Mouse (Mus musculus): ENCODE measurements at regions not wholly inside any gene's neighbourhood (a gene's known extent, or its start where the extent isn't known, plus 50 kb on each side); places are given as distances from the start of the nearest gene placed in this dataset.

DNA sequence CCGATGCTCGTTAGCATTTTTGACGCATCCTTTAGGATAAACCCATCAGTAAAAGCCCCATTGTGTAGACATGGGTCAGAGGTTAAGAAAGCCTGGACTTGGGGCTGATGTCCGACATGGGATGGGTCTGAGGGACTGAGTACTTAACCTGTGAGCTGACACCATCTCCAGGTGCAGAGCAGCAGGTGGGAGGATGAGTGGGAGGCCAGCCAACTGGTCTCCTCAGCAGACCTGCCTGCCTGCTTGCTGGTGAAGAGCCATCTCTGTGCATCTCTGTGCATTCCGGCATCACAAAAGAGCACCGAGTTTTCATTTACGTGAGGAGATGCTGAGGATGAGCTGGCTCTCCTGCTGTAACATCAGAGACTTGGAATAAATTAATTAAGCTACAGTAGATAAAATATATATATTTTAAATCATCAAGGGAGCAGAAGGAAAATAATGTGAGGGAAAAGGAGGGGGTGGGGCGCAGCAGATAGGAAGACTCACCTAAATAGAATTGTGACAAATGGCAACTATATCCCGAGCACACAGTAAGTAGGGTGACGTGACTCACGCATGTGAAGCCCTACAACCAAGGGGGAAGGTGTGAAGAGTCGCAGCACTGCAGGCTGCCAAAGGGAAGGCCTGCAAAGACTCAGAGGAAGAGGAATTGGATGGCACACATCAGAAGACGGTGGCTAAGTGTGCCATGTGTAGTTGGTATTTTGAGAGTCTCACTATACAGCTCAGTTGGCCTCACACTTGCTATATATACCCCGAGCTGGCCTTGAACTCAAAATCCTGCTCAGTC is 118.5 kb upstream of the Ces5a start:
- H3K4me2 ChIP-seq (replicated peaks) = no peak overlapping the region
- H3K27me3 ChIP-seq = no peaks in the 10 kb centered on the region
- ATAC-seq (ENCODE audit: insufficient number of reproducible peaks, low FRiP score, low TSS enrichment, low read depth) = no peak
- 71% methylated on average over 14 of the region's 14 CpGs for WGBS
- no peaks in the 10 kb centered on the region for H3K9me3 ChIP-seq (replicated peaks)
- no peaks in the 10 kb centered on the region for H3K36me3 ChIP-seq
- H3K4me1 ChIP-seq = no peaks in the 10 kb centered on the region
- no peak overlapping the region for H3K4me3 ChIP-seq (replicated peaks)
- no peak overlapping the region for H3K27ac ChIP-seq (replicated peaks)
- H3K9ac ChIP-seq = no peak overlapping the region

DNA sequence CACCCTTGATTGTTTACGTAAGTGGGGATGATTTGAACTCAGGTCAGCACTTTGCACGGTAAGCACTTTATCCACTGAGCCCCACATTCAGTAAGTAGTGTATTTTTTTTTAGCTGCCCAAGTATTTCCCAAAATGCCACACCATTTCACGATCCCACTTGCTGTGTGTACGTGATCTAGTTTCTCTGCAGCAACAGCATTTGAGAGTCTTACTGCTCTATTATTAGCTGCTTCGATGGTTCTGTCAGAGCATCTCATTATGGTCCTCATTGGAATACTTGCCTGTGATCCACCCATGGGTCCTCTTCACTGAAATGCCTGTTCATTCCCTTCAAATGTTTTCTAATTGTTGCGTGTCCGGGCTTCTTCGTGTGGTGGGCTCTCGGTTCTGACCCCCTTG is 120.1 kb upstream of the Ces5a start:
- no peak for ATAC-seq (ENCODE audit: insufficient number of reproducible peaks, low FRiP score, low TSS enrichment, low read depth)
- H3K4me2 ChIP-seq (replicated peaks) = no peak overlapping the region
- 81% methylated on average over 9 of the region's 9 CpGs for WGBS
- no peaks in the 10 kb centered on the region for H3K27me3 ChIP-seq
- no peak overlapping the region for H3K27ac ChIP-seq (replicated peaks)
- no peak overlapping the region for H3K4me3 ChIP-seq (replicated peaks)
- H3K36me3 ChIP-seq = no peaks in the 10 kb centered on the region
- H3K9me3 ChIP-seq (replicated peaks) = no peaks in the 10 kb centered on the region
- no peaks in the 10 kb centered on the region for H3K4me1 ChIP-seq
- no peak overlapping the region for H3K9ac ChIP-seq

DNA sequence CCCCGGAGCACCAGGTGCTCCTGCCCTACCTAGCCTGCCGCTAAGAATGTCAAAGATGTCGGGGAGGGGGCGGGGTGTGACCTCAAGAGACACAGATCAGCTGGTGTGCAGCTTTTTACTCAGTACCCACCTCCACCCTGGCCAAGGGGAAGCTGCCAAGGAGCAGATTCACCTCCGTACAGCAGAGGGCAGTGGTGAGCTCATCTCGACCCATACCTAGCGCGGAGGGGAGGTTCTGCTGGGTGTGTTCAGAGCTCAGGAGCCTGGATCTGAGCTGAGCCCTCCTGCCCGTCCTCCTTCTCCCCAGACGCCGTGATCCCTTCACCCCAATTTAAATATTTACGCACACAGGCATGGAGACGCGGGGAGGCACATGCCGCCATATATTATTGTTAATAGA is 126.1 kb upstream of the Ces5a start:
- Histone ChIP-seq H3K4me3 (replicated peaks) (peak overlapping the region; percentile 36), H3K27me3 (no peaks in the 10 kb centered on the region), H3K4me1 (no peaks in the 10 kb centered on the region), H3K27ac (replicated peaks) (no peak overlapping the region), H3K9ac (no peak overlapping the region), H3K9me3 (replicated peaks) (no peaks in the 10 kb centered on the region), H3K4me2 (replicated peaks) (peak overlapping the region; percentile 62), H3K36me3 (no peaks in the 10 kb centered on the region)
- peak; percentile 82 for ATAC-seq (ENCODE audit: insufficient number of reproducible peaks, low FRiP score, low TSS enrichment, low read depth)
- 3% methylated on average over 15 of the region's 15 CpGs for WGBS

DNA sequence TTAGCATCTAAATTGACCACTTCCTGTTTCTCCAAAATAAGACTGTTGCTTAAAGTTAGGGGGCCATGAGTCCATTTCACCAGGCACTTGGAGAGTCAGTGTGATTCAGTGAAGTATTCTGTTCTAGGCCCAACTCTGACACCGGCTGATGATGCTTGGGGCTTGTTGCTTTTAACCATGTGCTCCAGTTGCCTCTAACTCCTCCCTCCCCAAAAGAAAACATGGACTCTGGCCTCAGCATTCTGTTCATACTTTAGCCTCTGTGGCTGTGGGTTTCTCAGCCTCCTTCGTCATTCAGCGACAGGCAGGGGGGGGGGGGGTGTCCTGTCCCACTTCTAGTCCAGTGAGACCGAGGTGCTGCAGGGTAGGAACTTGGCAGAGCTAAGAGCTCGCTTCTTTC is 126.6 kb upstream of the Ces5a start:
- ATAC-seq (ENCODE audit: insufficient number of reproducible peaks, low FRiP score, low TSS enrichment, low read depth) = no peak
- H3K9ac ChIP-seq = no peak overlapping the region
- H3K36me3 ChIP-seq = no peaks in the 10 kb centered on the region
- H3K9me3 ChIP-seq (replicated peaks) = no peaks in the 10 kb centered on the region
- peak overlapping the region; percentile 62 for H3K4me2 ChIP-seq (replicated peaks)
- WGBS = 56% methylated on average over 5 of the region's 5 CpGs
- H3K27me3 ChIP-seq = no peaks in the 10 kb centered on the region
- no peak overlapping the region for H3K27ac ChIP-seq (replicated peaks)
- no peaks in the 10 kb centered on the region for H3K4me1 ChIP-seq
- H3K4me3 ChIP-seq (replicated peaks) = peak overlapping the region; percentile 36

DNA sequence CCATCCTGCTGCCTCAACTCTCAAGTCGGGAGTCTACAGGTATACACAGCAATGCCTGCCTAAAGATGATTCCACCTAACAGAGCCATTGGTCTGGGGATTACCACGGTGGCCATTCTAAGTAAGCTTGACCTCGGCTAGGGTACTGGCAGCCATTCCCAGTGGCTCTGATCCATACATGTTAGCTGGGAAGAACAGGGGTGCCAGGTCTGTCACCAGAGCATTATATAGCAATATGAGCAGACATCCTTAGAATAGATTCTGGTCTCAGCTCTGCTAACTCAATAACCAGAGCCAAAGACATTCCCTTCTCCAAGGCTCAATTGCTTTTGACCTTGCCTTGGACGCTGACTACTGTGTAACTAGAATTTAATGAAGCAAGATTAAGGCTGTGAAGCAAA is 128.2 kb upstream of the Ces5a start:
- H3K9ac ChIP-seq = no peak overlapping the region
- no peaks in the 10 kb centered on the region for H3K36me3 ChIP-seq
- ATAC-seq (ENCODE audit: insufficient number of reproducible peaks, low FRiP score, low TSS enrichment, low read depth) = no peak
- H3K27ac ChIP-seq (replicated peaks) = no peak overlapping the region
- peaks cover 9% of the 10 kb centered on the region; the same call in 1 of the 2 replicates for H3K4me1 ChIP-seq
- H3K4me2 ChIP-seq (replicated peaks) = no peak overlapping the region
- 87% methylated on average over 4 of the region's 4 CpGs for WGBS
- H3K4me3 ChIP-seq (replicated peaks) = no peak overlapping the region
- H3K9me3 ChIP-seq (replicated peaks) = no peaks in the 10 kb centered on the region
- H3K27me3 ChIP-seq = no peaks in the 10 kb centered on the region

DNA sequence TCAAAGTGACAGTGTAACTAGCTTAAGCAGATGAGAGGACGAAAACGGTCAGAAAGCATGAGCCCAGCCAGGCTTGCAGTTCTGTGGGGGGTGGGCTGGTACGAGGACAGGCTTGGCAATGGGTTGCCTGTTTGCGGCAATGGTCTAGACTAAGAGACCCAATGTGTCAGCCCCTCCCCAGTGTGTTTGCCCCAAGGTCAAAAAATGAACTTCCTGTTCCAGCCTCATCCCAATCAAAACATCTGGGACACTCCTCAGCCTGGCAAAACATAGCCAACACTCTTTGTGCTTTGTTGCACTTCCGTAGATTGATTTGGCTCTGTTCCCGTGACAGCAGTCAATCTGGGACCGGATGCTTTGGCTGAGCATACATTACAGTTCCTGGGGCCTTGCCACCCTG is 132.7 kb upstream of the Ces5a start:
- Histone ChIP-seq H3K27me3 (no peaks in the 10 kb centered on the region), H3K4me3 (replicated peaks) (no peak overlapping the region), H3K36me3 (no peaks in the 10 kb centered on the region), H3K4me1 (peaks cover 9% of the 10 kb centered on the region; the same call in 1 of the 2 replicates), H3K4me2 (replicated peaks) (no peak overlapping the region), H3K9ac (no peak overlapping the region), H3K9me3 (replicated peaks) (no peaks in the 10 kb centered on the region), H3K27ac (replicated peaks) (no peak overlapping the region)
- 29% methylated on average over 7 of the region's 7 CpGs for WGBS
- ATAC-seq (ENCODE audit: insufficient number of reproducible peaks, low FRiP score, low TSS enrichment, low read depth) = no peak

DNA sequence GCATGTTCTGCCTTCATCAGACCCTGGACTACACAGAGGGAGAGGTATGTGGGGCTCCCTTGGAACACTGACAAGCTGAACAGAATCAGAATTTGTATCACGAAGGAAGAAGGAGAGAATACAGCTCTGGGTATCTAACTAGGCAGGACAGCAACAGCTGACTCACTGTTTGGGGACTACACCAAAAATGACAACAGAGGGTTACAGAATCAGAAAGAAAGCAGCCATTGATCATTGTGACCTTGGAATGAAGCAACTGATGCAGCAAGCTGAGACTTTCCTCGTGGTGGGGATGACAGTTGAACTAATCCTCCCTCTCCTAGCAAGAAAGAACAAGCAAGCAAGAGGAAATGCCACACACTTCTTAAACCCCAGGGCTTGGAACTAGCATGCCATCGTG is 135.0 kb upstream of the Gnao1 start:
- ATAC-seq (ENCODE audit: insufficient number of reproducible peaks, low FRiP score, low TSS enrichment, low read depth) = no peak
- Histone ChIP-seq H3K4me2 (replicated peaks) (no peak overlapping the region), H3K4me3 (replicated peaks) (no peak overlapping the region), H3K36me3 (no peaks in the 10 kb centered on the region), H3K27ac (replicated peaks) (no peak overlapping the region), H3K27me3 (no peaks in the 10 kb centered on the region), H3K9me3 (replicated peaks) (no peaks in the 10 kb centered on the region), H3K9ac (no peak overlapping the region), H3K4me1 (no peaks in the 10 kb centered on the region)
- 52% methylated on average over 3 of the region's 3 CpGs for WGBS

DNA sequence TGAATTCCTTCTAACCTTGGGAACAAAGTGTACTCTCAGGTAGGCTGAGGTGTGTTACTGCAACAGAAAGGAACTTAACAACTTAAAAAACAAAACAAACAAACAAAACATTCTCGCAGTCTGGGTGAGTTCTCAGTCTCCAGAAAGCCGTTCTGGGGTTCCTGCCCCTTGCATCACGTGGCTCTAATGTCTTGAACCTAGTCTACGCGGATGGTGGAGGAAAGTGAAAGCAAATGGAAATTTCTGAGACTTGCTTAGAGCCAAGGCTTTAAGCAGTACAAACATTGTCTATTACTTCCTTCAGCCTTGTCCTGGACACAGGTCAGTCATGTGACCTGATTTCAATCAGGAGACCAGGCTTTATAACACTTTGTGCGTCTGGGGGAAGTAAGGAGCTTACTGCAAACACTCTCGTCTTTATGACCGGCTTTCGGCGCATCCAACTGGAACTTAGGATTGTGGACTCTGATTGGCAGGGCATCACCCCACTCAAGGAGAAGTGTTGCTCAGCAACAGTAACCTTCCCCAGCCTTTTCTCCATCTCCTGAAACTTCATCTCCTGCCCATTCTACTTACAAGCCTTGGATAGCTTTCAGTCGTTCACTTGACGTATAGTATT is 125.9 kb upstream of the Gnao1 start:
- H3K27ac ChIP-seq (replicated peaks) = no peak overlapping the region
- no peaks in the 10 kb centered on the region for H3K4me1 ChIP-seq
- H3K36me3 ChIP-seq = no peaks in the 10 kb centered on the region
- WGBS = 83% methylated on average over 12 of the region's 12 CpGs
- H3K4me2 ChIP-seq (replicated peaks) = no peak overlapping the region
- ATAC-seq (ENCODE audit: insufficient number of reproducible peaks, low FRiP score, low TSS enrichment, low read depth) = no peak
- no peak overlapping the region for H3K4me3 ChIP-seq (replicated peaks)
- H3K9me3 ChIP-seq (replicated peaks) = no peaks in the 10 kb centered on the region
- no peak overlapping the region for H3K9ac ChIP-seq
- no peaks in the 10 kb centered on the region for H3K27me3 ChIP-seq

DNA sequence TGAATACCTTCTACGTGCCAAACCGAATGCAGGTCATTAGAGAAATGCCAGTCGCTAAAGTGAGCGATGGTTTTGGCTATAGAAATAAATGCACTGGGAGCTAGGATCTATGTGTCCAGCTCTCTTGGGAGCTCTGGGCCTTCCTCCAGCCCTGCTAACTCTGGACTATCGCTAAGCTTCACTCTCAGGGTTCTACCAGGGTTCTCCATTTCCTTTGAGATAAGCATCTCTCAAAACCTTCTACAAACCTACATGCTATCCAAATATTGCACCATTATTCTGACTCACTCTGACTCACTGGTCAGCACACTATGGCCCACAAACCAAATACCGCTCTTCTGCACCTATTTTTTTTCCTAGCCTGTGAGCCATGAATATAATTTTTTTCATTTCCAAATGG is 125.4 kb upstream of the Gnao1 start:
- no peak overlapping the region for H3K4me2 ChIP-seq (replicated peaks)
- no peaks in the 10 kb centered on the region for H3K4me1 ChIP-seq
- no peak overlapping the region for H3K27ac ChIP-seq (replicated peaks)
- H3K36me3 ChIP-seq = no peaks in the 10 kb centered on the region
- no peaks in the 10 kb centered on the region for H3K27me3 ChIP-seq
- no peak overlapping the region for H3K4me3 ChIP-seq (replicated peaks)
- no peak for ATAC-seq (ENCODE audit: insufficient number of reproducible peaks, low FRiP score, low TSS enrichment, low read depth)
- H3K9ac ChIP-seq = no peak overlapping the region
- no peaks in the 10 kb centered on the region for H3K9me3 ChIP-seq (replicated peaks)
- 96% methylated on average over 6 of the region's 6 CpGs for WGBS

DNA sequence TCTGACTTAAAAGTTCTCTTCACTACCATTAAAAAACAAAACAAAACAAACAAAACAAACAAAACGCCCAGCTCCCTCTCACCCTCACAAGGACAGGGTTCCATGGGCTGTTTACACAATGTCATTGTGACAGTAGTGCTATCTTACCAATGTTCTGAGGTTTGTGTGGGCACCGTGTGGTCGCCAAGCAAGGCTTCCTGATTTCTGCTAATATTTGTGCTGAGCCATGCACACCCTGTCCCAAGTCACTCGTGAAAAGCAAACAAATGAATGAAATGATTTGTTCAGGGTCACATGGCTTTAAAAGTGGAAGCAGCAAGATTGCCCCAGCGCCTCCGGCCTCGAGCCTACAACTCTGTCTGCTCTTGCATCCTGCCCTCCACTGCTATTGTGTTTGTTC is 120.9 kb upstream of the Gnao1 start:
- Histone ChIP-seq H3K9me3 (replicated peaks) (no peaks in the 10 kb centered on the region), H3K27me3 (no peaks in the 10 kb centered on the region), H3K4me1 (no peaks in the 10 kb centered on the region), H3K4me3 (replicated peaks) (no peak overlapping the region), H3K36me3 (no peaks in the 10 kb centered on the region), H3K4me2 (replicated peaks) (no peak overlapping the region), H3K27ac (replicated peaks) (no peak overlapping the region), H3K9ac (no peak overlapping the region)
- ATAC-seq (ENCODE audit: insufficient number of reproducible peaks, low FRiP score, low TSS enrichment, low read depth) = no peak
- 64% methylated on average over 7 of the region's 7 CpGs for WGBS

DNA sequence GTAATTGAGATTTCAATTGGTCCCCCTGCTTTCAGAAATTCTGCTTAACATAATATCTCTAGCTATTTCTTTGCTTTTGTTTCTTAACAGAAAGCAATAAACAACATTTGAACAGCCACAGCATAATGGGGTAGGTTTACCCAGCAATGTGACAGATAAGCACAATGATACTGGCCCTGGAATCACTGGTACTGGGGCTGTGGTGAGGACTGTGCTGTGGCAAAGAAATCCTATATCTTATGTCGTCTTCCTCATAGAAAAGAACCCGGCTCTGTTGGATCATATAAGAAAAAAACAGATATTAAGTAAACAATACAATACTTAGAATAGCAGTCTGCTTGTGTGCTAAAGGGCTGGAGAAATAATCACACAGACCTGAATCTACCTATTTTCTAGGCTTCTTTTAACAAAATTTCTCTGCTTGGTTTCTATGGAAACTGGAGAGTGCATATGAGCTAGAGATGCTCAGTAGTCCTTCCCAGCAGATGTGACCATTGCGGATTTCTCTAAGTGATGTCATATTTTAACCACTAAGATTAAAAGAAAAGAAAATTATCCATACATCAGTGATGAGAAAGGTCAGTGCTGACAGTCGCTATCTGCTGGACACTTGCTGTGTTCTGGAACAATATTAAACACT is 119.8 kb upstream of the Gnao1 start:
- Histone ChIP-seq H3K9me3 (replicated peaks) (no peaks in the 10 kb centered on the region), H3K27me3 (no peaks in the 10 kb centered on the region), H3K9ac (no peak overlapping the region), H3K36me3 (no peaks in the 10 kb centered on the region), H3K27ac (replicated peaks) (no peak overlapping the region), H3K4me3 (replicated peaks) (no peak overlapping the region), H3K4me2 (replicated peaks) (no peak overlapping the region), H3K4me1 (no peaks in the 10 kb centered on the region)
- no peak for ATAC-seq (ENCODE audit: insufficient number of reproducible peaks, low FRiP score, low TSS enrichment, low read depth)
- 75% methylated on average over 4 of the region's 4 CpGs for WGBS

Data from embryonic facial prominence, embryonic 15.5 days (tissue).